Mouse (Mus musculus) thymus, adult 2 months (tissue): Measurements from ENCODE around the gene Soga1.

Source experiments
- CTCF ChIP-seq: fragments of 200-500 bp; IDR thresholded peaks from 2 replicates; pipeline ENCODE4 v1.5.1; 2012; ENCODE audit warnings: mild to moderate bottlenecking, control low read depth, low read length, moderate library complexity, borderline replicate concordance; ENCODE audit not compliant: control insufficient read depth, poor library complexity, insufficient read depth; ENCODE audit errors: extremely low read depth
- POLR2A ChIP-seq: fragments of 200-500 bp; IDR thresholded peaks from 2 replicates; pipeline ENCODE4 v1.6.1; 2012; ENCODE audit warnings: mild to moderate bottlenecking, low read length, control low read depth, moderate library complexity; ENCODE audit not compliant: control insufficient read depth, poor library complexity, insufficient read depth; ENCODE audit errors: extremely low read depth

GRCm38 (mm10) chr2:157054297-157054696 is 24.8 kb downstream of the Soga1 start:
- no peak for TF ChIP-seq POLR2A
- no peak for TF ChIP-seq CTCF
